Mouse (Mus musculus) intestine, embryonic 15.5 days (tissue): Measurements from ENCODE around the gene Raet1d. TPM values are rescaled to one million over a fixed set of nuclear protein-coding genes. Genes with fewer than 3 reads are reported as not detected.
"Not testable (repeated sequence)": the region's sequence is repeated elsewhere in the genome, so short reads cannot be mapped to it uniquely, and the experiment has no call there.

ENCODE experiments used
- ATAC-seq: fragments of 200-750 bp; cut with Nextera tagmentation; 2 replicates; pipeline ENCODE4 v1.8.0; 2017; ENCODE audit warnings: moderate TSS enrichment, moderate library complexity
- H3K27ac ChIP-seq: fragments of 300-500 bp; sonication (generic); 2 replicates; pipeline ENCODE4 v1.5.1; 2015; ENCODE audit warnings: mild to moderate bottlenecking, inconsistent platforms
- H3K27me3 ChIP-seq: fragments of 300-500 bp; sonication (generic); replicated peaks from 2 replicates; pipeline ENCODE4 v1.6.1; 2015; ENCODE audit warnings: inconsistent platforms
- H3K36me3 ChIP-seq: fragments of 300-500 bp; sonication (generic); 2 replicates; pipeline ENCODE4 v1.6.1; 2015; ENCODE audit warnings: inconsistent platforms
- H3K4me1 ChIP-seq: fragments of 300-500 bp; sonication (generic); replicated peaks from 2 replicates; pipeline ENCODE4 v1.6.1; 2015; ENCODE audit warnings: inconsistent platforms
- H3K4me2 ChIP-seq: fragments of 300-500 bp; sonication (generic); replicated peaks from 2 replicates; pipeline ENCODE4 v1.6.1; 2015; ENCODE audit warnings: mild to moderate bottlenecking, inconsistent platforms
- H3K4me3 ChIP-seq: fragments of 300-500 bp; sonication (generic); replicated peaks from 2 replicates; pipeline ENCODE4 v1.5.1; 2015; ENCODE audit warnings: inconsistent platforms
- H3K9ac ChIP-seq: fragments of 300-500 bp; sonication (generic); 2 replicates; pipeline ENCODE4 v1.6.1; 2015; ENCODE audit warnings: inconsistent platforms
- H3K9me3 ChIP-seq: fragments of 300-500 bp; sonication (generic); 2 replicates; pipeline ENCODE4 v1.6.1; 2016; ENCODE audit warnings: inconsistent platforms
- WGBS: fragments of 180-500 bp; shearing (Covaris S2); methylation state at CpG from one replicate; pipeline ENCODE4 v1.1.7; 2015; 5-methylcytosine and 5-hydroxymethylcytosine counted together
- polyA plus RNA-seq: library from polyadenylated mRNA; unstranded; fragments of >200 nt; fragmentation: Nextera tagmentation; extraction: Ambion mirVana; gene quantifications from 2 replicates; pipeline ENCODE4 v1.2.1, GENCODE M21; 2015

Gene Raet1d
- polyA plus RNA-seq, 1 experiment from 2014 or later, result 10.8 TPM

DNA sequence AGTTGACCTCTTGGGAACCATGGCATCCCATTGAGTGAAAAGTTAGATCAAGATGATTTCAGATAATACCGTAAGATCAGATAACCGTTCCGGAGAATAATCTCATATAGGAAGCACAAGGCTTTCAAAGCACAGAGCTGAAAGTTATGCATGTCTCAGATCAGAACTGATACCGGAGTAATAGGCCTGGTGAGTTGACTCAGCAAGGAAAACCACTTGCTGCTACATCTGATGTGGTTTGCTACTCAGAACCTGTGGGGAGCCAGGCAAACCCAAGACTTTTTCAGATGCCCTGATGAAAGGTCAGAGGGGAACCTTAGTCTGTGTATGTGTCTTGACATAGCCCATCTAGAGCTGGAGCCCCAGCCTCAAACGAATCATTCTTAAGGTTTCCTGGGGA lies 31.3 kb downstream of the Raet1d start:
- WGBS, result 93% methylated on average over 4 of the region's 5 CpGs
- not testable (repeated sequence) for H3K4me3 ChIP-seq, H3K9me3 ChIP-seq, H3K4me1 ChIP-seq, H3K9ac ChIP-seq, H3K27ac ChIP-seq, ATAC-seq, H3K4me2 ChIP-seq, H3K36me3 ChIP-seq, H3K27me3 ChIP-seq

DNA sequence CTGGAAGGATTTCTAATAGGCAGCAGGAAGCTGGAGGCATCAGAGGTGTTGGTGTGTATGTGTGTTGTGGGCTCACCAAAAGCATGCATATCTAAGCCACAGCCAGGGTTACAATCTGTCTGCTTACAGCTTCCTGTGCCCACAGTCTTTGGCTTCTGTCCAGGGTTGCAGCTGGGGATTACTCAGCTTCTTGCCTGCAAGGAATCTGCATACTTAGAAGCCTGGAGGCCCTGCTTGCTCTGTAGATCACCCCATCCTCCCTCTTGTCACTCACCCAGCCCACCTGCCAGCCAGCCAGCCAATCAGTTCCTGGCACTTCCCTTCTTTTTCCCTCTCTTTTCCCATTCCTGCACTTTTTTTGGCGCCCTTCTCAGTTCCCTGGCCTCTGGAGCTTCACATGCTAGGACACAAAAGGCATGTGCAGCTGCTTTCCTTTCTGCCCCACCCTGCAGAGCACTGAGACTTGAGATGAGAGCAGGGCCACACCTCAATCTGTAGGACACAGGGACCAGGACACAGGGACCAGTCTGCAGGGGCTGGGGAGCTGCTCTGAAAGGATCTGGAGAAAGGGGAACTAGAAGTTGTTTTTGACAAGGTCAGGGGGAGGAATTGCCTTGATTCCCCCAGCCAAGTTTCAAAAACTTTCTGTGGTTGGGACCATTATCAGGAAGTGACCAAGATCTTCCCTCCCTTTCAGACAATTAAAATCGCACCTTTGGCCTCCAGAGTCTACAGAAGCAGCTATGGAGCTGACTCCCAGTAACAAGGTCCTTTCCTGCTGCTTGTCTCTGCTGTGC lies 32.9 kb downstream of the Raet1d start:
- H3K4me3 ChIP-seq, H3K9me3 ChIP-seq, H3K4me2 ChIP-seq, H3K27me3 ChIP-seq, H3K36me3 ChIP-seq, H3K4me1 ChIP-seq, H3K9ac ChIP-seq, H3K27ac ChIP-seq: not testable (repeated sequence)
- WGBS, result no CpG with 5 or more reads among the region's 2 CpGs
- peak; percentile 66 for ATAC-seq

- H3K36me3 ChIP-seq, H3K9me3 ChIP-seq, H3K4me1 ChIP-seq, H3K9ac ChIP-seq, H3K27me3 ChIP-seq, H3K4me3 ChIP-seq, H3K27ac ChIP-seq, H3K4me2 ChIP-seq, ATAC-seq: not testable (repeated sequence)
- 29% methylated on average over 1 of the region's 1 CpGs for WGBS
Measured at GRCm38 (mm10) chr10:22396680-22397079, 36.3 kb downstream of the Raet1d start.

GRCm38 (mm10) chr10:22402225-22402917 lies 42.0 kb downstream of the Raet1d start:
- H3K27ac ChIP-seq, H3K9me3 ChIP-seq, H3K4me1 ChIP-seq, H3K4me3 ChIP-seq, H3K9ac ChIP-seq, H3K27me3 ChIP-seq, H3K36me3 ChIP-seq, H3K4me2 ChIP-seq: not testable (repeated sequence)
- 6% methylated on average over 9 of the region's 11 CpGs for WGBS
- ATAC-seq, result peak; percentile 90

- H3K4me3 ChIP-seq, H3K27me3 ChIP-seq, H3K9me3 ChIP-seq, H3K4me2 ChIP-seq, H3K4me1 ChIP-seq, H3K27ac ChIP-seq, H3K36me3 ChIP-seq, H3K9ac ChIP-seq: not testable (repeated sequence)
- WGBS, result 25% methylated on average over 1 of the region's 8 CpGs
- peak; percentile 83 for ATAC-seq
Measured at GRCm38 (mm10) chr10:22413702-22414494, 53.5 kb downstream of the Raet1d start.

Other genes with a start within 250 kb of the Raet1d start
- gene E030030I06Rik, start 211.3 kb upstream of the Raet1d start, polyA plus RNA-seq, result 26.7 and 31.2 TPM in 2 replicates
- gene Raet1e, start 202.0 kb upstream of the Raet1d start, polyA plus RNA-seq, result 4.0 and 5.7 TPM in 2 replicates
- 0.47 and 0.53 TPM in 2 replicates for gene H60b, start 202.0 kb upstream of the Raet1d start, polyA plus RNA-seq